Mouse (Mus musculus) heart, postnatal 36 days (tissue): Measurements from ENCODE around the gene Bcl3. TPM values are rescaled to one million over a fixed set of nuclear protein-coding genes. Genes with fewer than 3 reads are reported as not detected.
"Not testable (repeated sequence)": the region's sequence is repeated elsewhere in the genome, so short reads cannot be mapped to it uniquely, and the experiment has no call there.

Source experiments
- DNase-seq, 2 experiments: peaks; one replicate each; pipeline ENCODE4 v3.0.0; 2021 to 2022
- intact Hi-C: fragments of 180-260 bp; cut with DNase I; formaldehyde crosslinking; loops from one replicate; pipeline ENCODE4 v1.15.1; 2025
- total RNA-seq, 2 experiments: library from RNA; stranded (reverse); gene quantifications; 2 replicates each; pipeline ENCODE4 v1.2.3; 2021

The Bcl3 gene
- total RNA-seq, 2 experiments from 2014 or later, result 3.5 TPM

- intact Hi-C loops, result no loop called here
- DNase-seq, result no peak
These were observed 9.4 kb downstream of the Bcl3 start for GRCm38 (mm10) chr7:19813161-19813560.

- intact Hi-C loops, result no loop called here
- DNase-seq, result peak in 1 of 2 experiments; percentile 34
These were observed 11.5 kb downstream of the Bcl3 start for GRCm38 (mm10) chr7:19811114-19811513.

- intact Hi-C loops, result no loop called here
- no peak for DNase-seq
These were observed 13.2 kb downstream of the Bcl3 start for GRCm38 (mm10) chr7:19809369-19809768.

GRCm38 (mm10) chr7:19806356-19806969, 16.1 kb downstream of the Bcl3 start:
- no peak for DNase-seq
- intact Hi-C loops, result no loop called here

- intact Hi-C loops, result loop anchor here (1.0 to 5.0 kb wide), 3 partner anchors 40 to 134 kb away; no protein-coding TSS in a partner anchor
- peak; percentile 82 to 90 for DNase-seq
These were observed 19.6 kb downstream of the Bcl3 start for GRCm38 (mm10) chr7:19802995-19803394.

- DNase-seq, result peak; percentile 55 to 61
- intact Hi-C loops, result loop anchor here (5.0 kb wide), 1 partner anchor 137 kb away; no protein-coding TSS in a partner anchor
These were observed 21.8 kb downstream of the Bcl3 start for GRCm38 (mm10) chr7:19800764-19801163.

- DNase-seq, result peak; percentile 78 to 85
- intact Hi-C loops, result no loop called here
These were observed 25.6 kb downstream of the Bcl3 start, which contains the start of gene Cblc for GRCm38 (mm10) chr7:19796697-19797588. Gene Cblc (minus strand): TSS chr7:19796809.

- intact Hi-C loops, result no loop called here
- no peak for DNase-seq
These were observed 26.3 kb downstream of the Bcl3 start for GRCm38 (mm10) chr7:19796254-19796653.

- intact Hi-C loops, result no loop called here
These were observed 27.3 kb downstream of the Bcl3 start for GRCm38 (mm10) chr7:19795236-19795635.

GRCm38 (mm10) chr7:19792701-19793630, 29.6 kb downstream of the Bcl3 start:
- no peak for DNase-seq
- intact Hi-C loops, result no loop called here

More at GRCm38 (mm10) chr7:19795236-19795635, 27.3 kb downstream of the Bcl3 start:
- no peak for DNase-seq

GRCm38 (mm10) chr7:19791504-19791903, 31.1 kb downstream of the Bcl3 start:
- intact Hi-C loops, result loop anchor here (2.0 kb wide), 1 partner anchor 123 kb away; no protein-coding TSS in a partner anchor
- DNase-seq, result not testable (repeated sequence)

- DNase-seq, result peak; percentile 94 to 98
- intact Hi-C loops, result loop anchor here (1.0 to 2.0 kb wide), 2 partner anchors 40 to 121 kb away; partner anchors contain the start of gene Nectin2
These were observed 32.6 kb downstream of the Bcl3 start for GRCm38 (mm10) chr7:19789904-19790347.

GRCm38 (mm10) chr7:19785874-19786458, 36.6 kb downstream of the Bcl3 start:
- DNase-seq, result no peak
- intact Hi-C loops, result no loop called here

GRCm38 (mm10) chr7:19784764-19785535, 37.6 kb downstream of the Bcl3 start:
- intact Hi-C loops, result loop anchor here (1.0 kb wide), 1 partner anchor 35 kb away; the partner anchor contains the start of gene Nectin2

GRCm38 (mm10) chr7:19783630-19784029, 38.9 kb downstream of the Bcl3 start:
- intact Hi-C loops, result loop anchor here (1.0 kb wide), 1 partner anchor 33 kb away; the partner anchor contains the start of gene Nectin2

More at GRCm38 (mm10) chr7:19784764-19785535, 37.6 kb downstream of the Bcl3 start:
- no peak for DNase-seq

GRCm38 (mm10) chr7:19782645-19783044, 39.9 kb downstream of the Bcl3 start:
- peak; percentile 50 to 53 for DNase-seq
- intact Hi-C loops, result loop anchor here (1.0 kb wide), 1 partner anchor 26 kb away; no protein-coding TSS in a partner anchor

More at GRCm38 (mm10) chr7:19783630-19784029, 38.9 kb downstream of the Bcl3 start:
- peak; percentile 64 to 75 for DNase-seq

- DNase-seq, result no peak
- intact Hi-C loops, result loop anchor here (1.0 kb wide), 1 partner anchor 25 kb away; no protein-coding TSS in a partner anchor
These were observed 40.8 kb downstream of the Bcl3 start for GRCm38 (mm10) chr7:19781741-19782140.

- intact Hi-C loops, result no loop called here
- DNase-seq, result no peak
These were observed 42.7 kb downstream of the Bcl3 start for GRCm38 (mm10) chr7:19779903-19780302.
